Mouse (Mus musculus) cerebellum, postnatal 14 days (tissue): ENCODE measurements around the gene Olfr1467.

Source experiments
- DNase-seq, 2 experiments: peaks; one replicate each; pipeline ENCODE4 v3.0.0; 2021; ENCODE audit warnings: mixed read lengths in 2 of 2

Gene Olfr1467

GRCm38 (mm10) chr19:13361936-13362335 is at the start of gene Olfr1467:
Gene Olfr1467 (plus strand): TSS chr19:13362236.
- no peak for DNase-seq

DNA sequence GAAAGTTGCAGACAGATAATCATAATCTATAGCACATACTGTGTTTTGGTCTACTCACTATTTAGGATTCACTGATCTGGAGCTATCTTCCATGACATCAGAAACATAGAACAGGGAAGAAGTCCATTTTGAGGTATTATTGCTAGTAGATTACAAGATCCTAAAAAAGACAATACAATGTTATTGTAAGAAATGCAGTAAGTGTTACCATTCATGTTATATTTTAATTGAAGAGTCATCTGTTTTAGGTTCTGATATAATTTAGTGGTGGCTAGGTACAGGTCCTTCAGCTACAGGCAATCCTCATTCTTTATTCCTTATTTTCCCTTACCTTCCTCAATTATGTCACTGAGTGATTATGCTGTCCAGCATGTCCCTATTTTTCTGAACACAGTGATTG is 46.6 kb upstream of the Olfr1467 start, which contains the start of gene Olfr1465:
TSS of gene Olfr1465 (minus strand) at position 101 of the 400 bp plus-strand sequence.
- DNase-seq = no peak

- DNase-seq = no peak
Measured at GRCm38 (mm10) chr19:13338562-13338961, 23.5 kb upstream of the Olfr1467 start, which contains the start of gene Olfr1466. Gene Olfr1466 (plus strand): TSS chr19:13338862.

GRCm38 (mm10) chr19:13407549-13407948 is 45.5 kb downstream of the Olfr1467 start, which contains the start of gene Olfr1469:
Gene Olfr1469 (plus strand): TSS chr19:13407849.
- DNase-seq = no peak
